Mouse (Mus musculus) testis, postnatal 14 days (tissue): ENCODE measurements at regions not wholly inside any gene's neighbourhood (a gene's known extent, or its start where the extent isn't known, plus 50 kb on each side); places are given as distances from the start of the nearest gene placed in this dataset.
A peak's percentile ranks its signal among the peaks of the same experiment; 100 is the strongest.

Experiments used
- DNase-seq: peaks from one replicate; pipeline ENCODE4 v3.0.0; 2021; ENCODE audit warnings: low spot score

- DNase-seq: no peak
Measured at GRCm38 (mm10) chr16:74984207-74984606, 572.6 kb upstream of the Robo2 start.

GRCm38 (mm10) chr16:74966099-74966498, 554.5 kb upstream of the Robo2 start:
- no peak for DNase-seq

- DNase-seq: no peak
Measured at GRCm38 (mm10) chr16:74929739-74930138, 518.1 kb upstream of the Robo2 start.

- no peak for DNase-seq
Measured at GRCm38 (mm10) chr16:74900835-74901234, 489.2 kb upstream of the Robo2 start.

- DNase-seq: no peak
Measured at GRCm38 (mm10) chr16:74887724-74888123, 476.1 kb upstream of the Robo2 start.

- DNase-seq: no peak
Measured at GRCm38 (mm10) chr16:74878603-74879002, 467.0 kb upstream of the Robo2 start.

GRCm38 (mm10) chr16:74873756-74874155, 462.1 kb upstream of the Robo2 start:
- no peak for DNase-seq

GRCm38 (mm10) chr16:74857752-74858151, 446.1 kb upstream of the Robo2 start:
- no peak for DNase-seq

GRCm38 (mm10) chr16:74840006-74840405, 428.4 kb upstream of the Robo2 start:
- DNase-seq: no peak

GRCm38 (mm10) chr16:74814386-74814785, 402.8 kb upstream of the Robo2 start:
- DNase-seq: no peak

- DNase-seq: no peak
Measured at GRCm38 (mm10) chr16:74809154-74809825, 397.7 kb upstream of the Robo2 start.

GRCm38 (mm10) chr16:74806775-74807174, 395.1 kb upstream of the Robo2 start:
- no peak for DNase-seq

- DNase-seq: peak; percentile 3
Measured at GRCm38 (mm10) chr16:74801296-74801695, 389.7 kb upstream of the Robo2 start.

- no peak for DNase-seq
Measured at GRCm38 (mm10) chr16:74796303-74796653, 384.7 kb upstream of the Robo2 start.

- no peak for DNase-seq
Measured at GRCm38 (mm10) chr16:74795360-74796302, 384.0 kb upstream of the Robo2 start.

GRCm38 (mm10) chr16:74785365-74786119, 373.9 kb upstream of the Robo2 start:
- no peak for DNase-seq

GRCm38 (mm10) chr16:74780388-74780787, 368.8 kb upstream of the Robo2 start:
- DNase-seq: no peak

- DNase-seq: no peak
Measured at GRCm38 (mm10) chr16:74768264-74768663, 356.6 kb upstream of the Robo2 start.

- DNase-seq: no peak
Measured at GRCm38 (mm10) chr16:74756720-74757345, 345.2 kb upstream of the Robo2 start.

GRCm38 (mm10) chr16:74750900-74751299, 339.3 kb upstream of the Robo2 start:
- DNase-seq: no peak

GRCm38 (mm10) chr16:74749006-74749405, 337.4 kb upstream of the Robo2 start:
- no peak for DNase-seq

GRCm38 (mm10) chr16:74743512-74743911, 331.9 kb upstream of the Robo2 start:
- no peak for DNase-seq
